Mouse (Mus musculus) thymus, adult 2 months (tissue): ENCODE data around the gene U2af1l4.

ENCODE experiments used
- CTCF ChIP-seq: fragments of 200-500 bp; IDR thresholded peaks from 2 replicates; pipeline ENCODE4 v1.5.1; 2012; ENCODE audit warnings: mild to moderate bottlenecking, control low read depth, low read length, moderate library complexity, borderline replicate concordance; ENCODE audit not compliant: control insufficient read depth, poor library complexity, insufficient read depth; ENCODE audit errors: extremely low read depth
- POLR2A ChIP-seq: fragments of 200-500 bp; IDR thresholded peaks from 2 replicates; pipeline ENCODE4 v1.6.1; 2012; ENCODE audit warnings: mild to moderate bottlenecking, low read length, control low read depth, moderate library complexity; ENCODE audit not compliant: control insufficient read depth, poor library complexity, insufficient read depth; ENCODE audit errors: extremely low read depth

GRCm38 (mm10) chr7:30566033-30566432, 2.9 kb downstream of the U2af1l4 start:
- TF ChIP-seq CTCF, result no peak
- TF ChIP-seq POLR2A, result no peak
